Mouse (Mus musculus): ENCODE data around the gene Zfp81.
"Not testable (repeated sequence)": the region's sequence is repeated elsewhere in the genome, so short reads cannot be mapped to it uniquely, and the experiment has no call there.

Gene Zfp81

GRCm38 (mm10) chr17:33358411-33359384, at the start of gene Zfp81:
Gene Zfp81, minus strand, starts transcription at chr17:33358878.
- peak; percentile 89 for DNase-seq (ENCODE audit: low spot score)

- peak; percentile 93 for DNase-seq (ENCODE audit: low spot score)
Measured at GRCm38 (mm10) chr17:33394182-33395034, 35.7 kb upstream of the Zfp81 start, which contains the start of gene Zfp101. Gene Zfp101, minus strand, starts transcription at chr17:33394641.

- DNase-seq (ENCODE audit: low spot score): no peak
Measured at GRCm38 (mm10) chr17:33392271-33392670, 33.6 kb upstream of the Zfp81 start.

GRCm38 (mm10) chr17:33385705-33386104, 27.0 kb upstream of the Zfp81 start:
- no peak for DNase-seq (ENCODE audit: low spot score)

GRCm38 (mm10) chr17:33372795-33373194, 14.1 kb upstream of the Zfp81 start:
- DNase-seq (ENCODE audit: low spot score): no peak

GRCm38 (mm10) chr17:33352981-33353380, 5.7 kb downstream of the Zfp81 start:
- peak; percentile 15 for DNase-seq (ENCODE audit: low spot score)

GRCm38 (mm10) chr17:33289876-33290149, 68.9 kb downstream of the Zfp81 start:
- not testable (repeated sequence) for DNase-seq (ENCODE audit: low spot score)

GRCm38 (mm10) chr17:33289039-33289875, 69.4 kb downstream of the Zfp81 start, which contains the start of gene Zfp955b:
Gene Zfp955b, plus strand, starts transcription at chr17:33289544.
- DNase-seq (ENCODE audit: low spot score): not testable (repeated sequence)

Measured in c-Kit-positive CD71-positive TER-119-positive erythroid progenitor cells, embryonic 14.5 days (primary cell).